Mouse (Mus musculus): ENCODE data around the gene Il1r1. TPM values are rescaled to one million over a fixed set of nuclear protein-coding genes. Genes with fewer than 3 reads are reported as not detected.

Il1r1 gene
- polyA plus RNA-seq, 1 experiment from 2014 or later: 0.53 TPM

GRCm38 (mm10) chr1:40235597-40236249, 10.8 kb downstream of the Il1r1 start:
- H3K36me3 ChIP-seq: no peaks in the 10 kb centered on the region
- DNase-seq (ENCODE audit: low spot score): no peak
- no peaks in the 10 kb centered on the region for H3K27me3 ChIP-seq (ENCODE audit: low read depth, poor library complexity, severe bottlenecking)
- no peak overlapping the region for H3K27ac ChIP-seq (replicated peaks)
- H3K9me3 ChIP-seq (replicated peaks): no peaks in the 10 kb centered on the region
- no peaks in the 10 kb centered on the region for H3K4me1 ChIP-seq
- 92% methylated on average over 5 of the region's 5 CpGs for WGBS
- no peak overlapping the region for H3K4me3 ChIP-seq

- H3K9me3 ChIP-seq (replicated peaks): no peaks in the 10 kb centered on the region
- no peak overlapping the region for H3K27ac ChIP-seq (replicated peaks)
- no peak for DNase-seq (ENCODE audit: low spot score)
- no peak overlapping the region for H3K4me3 ChIP-seq
- H3K27me3 ChIP-seq (ENCODE audit: low read depth, poor library complexity, severe bottlenecking): no peaks in the 10 kb centered on the region
- H3K36me3 ChIP-seq: no peaks in the 10 kb centered on the region
- WGBS: 73% methylated on average over 6 of the region's 6 CpGs
- no peaks in the 10 kb centered on the region for H3K4me1 ChIP-seq
These were observed 11.8 kb downstream of the Il1r1 start for GRCm38 (mm10) chr1:40236694-40237093.

GRCm38 (mm10) chr1:40237094-40237493, 12.2 kb downstream of the Il1r1 start:
- H3K27ac ChIP-seq (replicated peaks): no peak overlapping the region
- no peak for DNase-seq (ENCODE audit: low spot score)
- WGBS: 78% methylated on average over 6 of the region's 6 CpGs
- no peaks in the 10 kb centered on the region for H3K27me3 ChIP-seq (ENCODE audit: low read depth, poor library complexity, severe bottlenecking)
- no peaks in the 10 kb centered on the region for H3K4me1 ChIP-seq
- no peaks in the 10 kb centered on the region for H3K36me3 ChIP-seq
- no peak overlapping the region for H3K4me3 ChIP-seq
- H3K9me3 ChIP-seq (replicated peaks): no peaks in the 10 kb centered on the region

- H3K9me3 ChIP-seq (replicated peaks): no peaks in the 10 kb centered on the region
- H3K36me3 ChIP-seq: no peaks in the 10 kb centered on the region
- no peak overlapping the region for H3K27ac ChIP-seq (replicated peaks)
- no peaks in the 10 kb centered on the region for H3K27me3 ChIP-seq (ENCODE audit: low read depth, poor library complexity, severe bottlenecking)
- H3K4me3 ChIP-seq: no peak overlapping the region
- DNase-seq (ENCODE audit: low spot score): no peak
- 88% methylated on average over 9 of the region's 9 CpGs for WGBS
- H3K4me1 ChIP-seq: no peaks in the 10 kb centered on the region
These were observed 15.6 kb downstream of the Il1r1 start for GRCm38 (mm10) chr1:40240353-40241092.

- Histone ChIP-seq H3K9me3 (replicated peaks) (no peaks in the 10 kb centered on the region), H3K27ac (replicated peaks) (no peak overlapping the region), H3K4me3 (no peak overlapping the region), H3K4me1 (no peaks in the 10 kb centered on the region), H3K27me3 (ENCODE audit: low read depth, poor library complexity, severe bottlenecking) (no peaks in the 10 kb centered on the region), H3K36me3 (no peaks in the 10 kb centered on the region)
- 74% methylated on average over 1 of the region's 1 CpGs for WGBS
- DNase-seq (ENCODE audit: low spot score): no peak
These were observed 17.8 kb downstream of the Il1r1 start for GRCm38 (mm10) chr1:40242717-40243116.

- DNase-seq (ENCODE audit: low spot score): no peak
- Histone ChIP-seq H3K4me1 (no peaks in the 10 kb centered on the region), H3K9me3 (replicated peaks) (no peaks in the 10 kb centered on the region), H3K36me3 (no peaks in the 10 kb centered on the region), H3K4me3 (no peak overlapping the region), H3K27me3 (ENCODE audit: low read depth, poor library complexity, severe bottlenecking) (no peaks in the 10 kb centered on the region), H3K27ac (replicated peaks) (no peak overlapping the region)
- WGBS: 89% methylated on average over 3 of the region's 3 CpGs
These were observed 18.7 kb downstream of the Il1r1 start for GRCm38 (mm10) chr1:40243561-40243998.

- no peaks in the 10 kb centered on the region for H3K36me3 ChIP-seq
- no peaks in the 10 kb centered on the region for H3K9me3 ChIP-seq (replicated peaks)
- no peak overlapping the region for H3K27ac ChIP-seq (replicated peaks)
- 72% methylated on average over 4 of the region's 4 CpGs for WGBS
- DNase-seq (ENCODE audit: low spot score): no peak
- 0 out of 2 replicates have a peak, but pooled peaks cover 6% of the 10 kb centered on the region for H3K4me1 ChIP-seq
- H3K27me3 ChIP-seq (ENCODE audit: low read depth, poor library complexity, severe bottlenecking): no peaks in the 10 kb centered on the region
- no peak overlapping the region for H3K4me3 ChIP-seq
These were observed 25.5 kb downstream of the Il1r1 start for GRCm38 (mm10) chr1:40250425-40250824.

GRCm38 (mm10) chr1:40252507-40252906, 27.6 kb downstream of the Il1r1 start:
- H3K4me3 ChIP-seq: no peak overlapping the region
- 0 out of 2 replicates have a peak, but pooled peaks cover 6% of the 10 kb centered on the region for H3K4me1 ChIP-seq
- H3K27ac ChIP-seq (replicated peaks): no peak overlapping the region
- 88% methylated on average over 6 of the region's 6 CpGs for WGBS
- no peaks in the 10 kb centered on the region for H3K9me3 ChIP-seq (replicated peaks)
- H3K27me3 ChIP-seq (ENCODE audit: low read depth, poor library complexity, severe bottlenecking): no peaks in the 10 kb centered on the region
- H3K36me3 ChIP-seq: no peaks in the 10 kb centered on the region
- DNase-seq (ENCODE audit: low spot score): no peak

- H3K9me3 ChIP-seq (replicated peaks): no peaks in the 10 kb centered on the region
- H3K4me1 ChIP-seq: 0 out of 2 replicates have a peak, but pooled peaks cover 6% of the 10 kb centered on the region
- no peak for DNase-seq (ENCODE audit: low spot score)
- no peak overlapping the region for H3K27ac ChIP-seq (replicated peaks)
- H3K27me3 ChIP-seq (ENCODE audit: low read depth, poor library complexity, severe bottlenecking): no peaks in the 10 kb centered on the region
- 89% methylated on average over 5 of the region's 5 CpGs for WGBS
- H3K4me3 ChIP-seq: no peak overlapping the region
- no peaks in the 10 kb centered on the region for H3K36me3 ChIP-seq
These were observed 29.1 kb downstream of the Il1r1 start for GRCm38 (mm10) chr1:40253940-40254339.

- 65% methylated on average over 3 of the region's 3 CpGs for WGBS
- no peaks in the 10 kb centered on the region for H3K36me3 ChIP-seq
- H3K4me3 ChIP-seq: no peak overlapping the region
- no peak for DNase-seq (ENCODE audit: low spot score)
- no peaks in the 10 kb centered on the region for H3K9me3 ChIP-seq (replicated peaks)
- H3K4me1 ChIP-seq: 0 out of 2 replicates have a peak, but pooled peaks cover 6% of the 10 kb centered on the region
- H3K27me3 ChIP-seq (ENCODE audit: low read depth, poor library complexity, severe bottlenecking): no peaks in the 10 kb centered on the region
- no peak overlapping the region for H3K27ac ChIP-seq (replicated peaks)
These were observed 29.6 kb downstream of the Il1r1 start for GRCm38 (mm10) chr1:40254347-40255057.

GRCm38 (mm10) chr1:40262441-40263121, 37.7 kb downstream of the Il1r1 start:
- Histone ChIP-seq H3K9me3 (replicated peaks) (no peaks in the 10 kb centered on the region), H3K36me3 (no peaks in the 10 kb centered on the region), H3K4me1 (peaks cover 9% of the 10 kb centered on the region), H3K27ac (replicated peaks) (no peak overlapping the region), H3K27me3 (ENCODE audit: low read depth, poor library complexity, severe bottlenecking) (peaks cover 22% of the 10 kb centered on the region), H3K4me3 (no peak overlapping the region)
- WGBS: 87% methylated on average over 9 of the region's 9 CpGs
- no peak for DNase-seq (ENCODE audit: low spot score)

GRCm38 (mm10) chr1:40263122-40263498, 38.2 kb downstream of the Il1r1 start:
- no peak for DNase-seq (ENCODE audit: low spot score)
- peaks cover 9% of the 10 kb centered on the region for H3K4me1 ChIP-seq
- no peaks in the 10 kb centered on the region for H3K36me3 ChIP-seq
- no peak overlapping the region for H3K4me3 ChIP-seq
- H3K27me3 ChIP-seq (ENCODE audit: low read depth, poor library complexity, severe bottlenecking): peaks cover 25% of the 10 kb centered on the region
- H3K9me3 ChIP-seq (replicated peaks): no peaks in the 10 kb centered on the region
- H3K27ac ChIP-seq (replicated peaks): no peak overlapping the region
- 82% methylated on average over 7 of the region's 7 CpGs for WGBS

Data from midbrain, embryonic 10.5 days (tissue).